Mouse (Mus musculus) cortical plate, adult 2 months (tissue): ENCODE results near the gene Olig1.

Experiments used
- CTCF ChIP-seq: fragments of 200-500 bp; IDR thresholded peaks from 2 replicates; pipeline ENCODE4 v1.5.1; 2011; ENCODE audit warnings: mild to moderate bottlenecking, control low read depth, low read length; ENCODE audit not compliant: insufficient read depth; ENCODE audit errors: extremely low read depth
- POLR2A ChIP-seq: fragments of 200-500 bp; IDR thresholded peaks from 2 replicates; pipeline ENCODE4 v1.6.1; 2011; ENCODE audit warnings: mild to moderate bottlenecking, low read length, control low read depth; ENCODE audit not compliant: insufficient read depth; ENCODE audit errors: extremely low read depth

DNA sequence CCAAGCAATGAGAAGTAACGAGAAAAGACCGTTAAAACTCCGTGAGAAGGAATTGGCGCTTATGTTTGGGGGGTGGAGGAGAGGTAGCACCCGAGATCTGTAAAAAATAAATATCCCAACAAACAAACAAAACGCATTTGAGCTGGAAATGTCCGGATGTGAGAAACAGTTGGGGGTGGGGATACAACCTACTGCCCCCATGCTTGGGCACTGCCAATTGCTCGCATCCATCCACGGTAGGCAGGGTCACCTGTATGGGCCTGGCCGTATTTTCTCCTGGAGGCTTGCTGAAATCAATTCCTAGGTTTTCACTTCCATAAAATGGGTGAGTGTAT, 45.5 kb upstream of the Olig1 start:
- TF ChIP-seq CTCF, result no peak
- TF ChIP-seq POLR2A, result no peak
